Mouse (Mus musculus): ENCODE data around the gene Sel1l. TPM values are rescaled to one million over a fixed set of nuclear protein-coding genes. Genes with fewer than 3 reads are reported as not detected.
A peak's percentile ranks its signal among the peaks of the same experiment; 100 is the strongest.

Gene Sel1l
- polyA plus RNA-seq, 1 experiment from 2014 or later: 63.2 TPM

DNA sequence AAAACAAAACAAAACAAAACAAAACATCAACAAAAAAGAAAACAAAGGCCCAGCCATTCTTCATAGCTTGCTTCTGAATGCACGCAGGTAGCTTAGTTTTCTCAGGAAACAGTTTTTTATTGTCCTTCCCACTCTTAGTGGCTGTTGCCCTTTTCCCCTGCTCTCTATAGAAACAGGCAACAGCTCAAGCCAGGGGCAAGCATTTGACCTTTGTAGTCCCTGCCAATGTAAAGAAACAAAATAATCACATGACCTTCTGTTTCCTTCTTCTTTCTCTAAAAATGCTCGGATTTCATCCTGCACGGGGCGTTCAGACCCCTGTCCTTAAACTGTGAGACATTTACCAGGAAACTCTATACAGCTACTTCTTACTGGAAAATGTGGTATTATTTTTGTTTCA lies 4.4 kb downstream of the Sel1l start:
- WGBS: 53% methylated on average over 4 of the region's 4 CpGs
- DNase-seq (ENCODE audit: low spot score): no peak
- H3K27ac ChIP-seq (replicated peaks): no peak overlapping the region
- no peaks in the 10 kb centered on the region for H3K9me3 ChIP-seq (replicated peaks)
- H3K36me3 ChIP-seq: peaks cover 39% of the 10 kb centered on the region
- no peak overlapping the region for H3K4me3 ChIP-seq
- no peaks in the 10 kb centered on the region for H3K27me3 ChIP-seq (ENCODE audit: low read depth, poor library complexity, severe bottlenecking)
- peaks cover 28% of the 10 kb centered on the region for H3K4me1 ChIP-seq

DNA sequence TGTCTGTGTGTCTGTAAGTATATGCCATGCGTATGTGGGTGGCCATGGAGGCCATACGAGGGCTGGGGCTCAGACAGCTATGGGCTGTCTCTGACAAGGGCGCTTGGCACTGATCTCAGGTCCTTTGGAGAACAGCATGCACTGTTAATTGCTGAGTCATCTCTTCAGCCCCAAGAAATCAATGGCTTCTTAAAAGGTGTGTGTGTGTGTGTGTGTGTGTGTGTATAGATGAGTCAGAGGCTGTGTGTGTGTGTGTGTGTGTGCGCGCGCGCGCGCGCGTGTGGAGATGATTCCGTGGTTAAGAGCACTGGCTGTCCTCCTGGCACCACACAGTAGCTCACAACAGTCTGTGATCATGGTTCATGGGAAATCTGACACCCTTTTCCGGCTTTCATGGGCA lies 5.1 kb downstream of the Sel1l start:
- H3K4me1 ChIP-seq: peaks cover 28% of the 10 kb centered on the region
- WGBS: 95% methylated on average over 13 of the region's 13 CpGs
- H3K27me3 ChIP-seq (ENCODE audit: low read depth, poor library complexity, severe bottlenecking): no peaks in the 10 kb centered on the region
- no peak for DNase-seq (ENCODE audit: low spot score)
- peaks cover 46% of the 10 kb centered on the region for H3K36me3 ChIP-seq
- H3K9me3 ChIP-seq (replicated peaks): no peaks in the 10 kb centered on the region
- H3K4me3 ChIP-seq: no peak overlapping the region
- no peak overlapping the region for H3K27ac ChIP-seq (replicated peaks)

GRCm38 (mm10) chr12:91841714-91842113 lies 7.2 kb downstream of the Sel1l start:
- H3K9me3 ChIP-seq (replicated peaks): no peaks in the 10 kb centered on the region
- peaks cover 67% of the 10 kb centered on the region for H3K36me3 ChIP-seq
- no peak for DNase-seq (ENCODE audit: low spot score)
- 93% methylated on average over 6 of the region's 6 CpGs for WGBS
- H3K4me3 ChIP-seq: no peak overlapping the region
- no peaks in the 10 kb centered on the region for H3K27me3 ChIP-seq (ENCODE audit: low read depth, poor library complexity, severe bottlenecking)
- no peak overlapping the region for H3K27ac ChIP-seq (replicated peaks)
- peaks cover 9% of the 10 kb centered on the region; the same call in 1 of the 2 replicates for H3K4me1 ChIP-seq

GRCm38 (mm10) chr12:91838261-91838660 lies 10.7 kb downstream of the Sel1l start:
- Histone ChIP-seq H3K4me1 (no peaks in the 10 kb centered on the region), H3K9me3 (replicated peaks) (no peaks in the 10 kb centered on the region), H3K4me3 (no peak overlapping the region), H3K27me3 (ENCODE audit: low read depth, poor library complexity, severe bottlenecking) (no peaks in the 10 kb centered on the region), H3K27ac (replicated peaks) (no peak overlapping the region), H3K36me3 (peaks cover 96% of the 10 kb centered on the region)
- DNase-seq (ENCODE audit: low spot score): no peak
- whole genome bisulfite sequencing: 90% methylated on average over 7 of the region's 7 CpGs

GRCm38 (mm10) chr12:91837401-91838065 lies 11.4 kb downstream of the Sel1l start:
- Histone ChIP-seq H3K27me3 (ENCODE audit: low read depth, poor library complexity, severe bottlenecking) (no peaks in the 10 kb centered on the region), H3K4me1 (no peaks in the 10 kb centered on the region), H3K27ac (replicated peaks) (no peak overlapping the region), H3K9me3 (replicated peaks) (no peaks in the 10 kb centered on the region), H3K36me3 (peaks cover 98% of the 10 kb centered on the region), H3K4me3 (no peak overlapping the region)
- 91% methylated on average over 7 of the region's 7 CpGs for WGBS
- DNase-seq (ENCODE audit: low spot score): no peak

- H3K4me3 ChIP-seq: no peak overlapping the region
- WGBS: 81% methylated on average over 5 of the region's 5 CpGs
- H3K4me1 ChIP-seq: no peaks in the 10 kb centered on the region
- H3K27me3 ChIP-seq (ENCODE audit: low read depth, poor library complexity, severe bottlenecking): no peaks in the 10 kb centered on the region
- no peak overlapping the region for H3K27ac ChIP-seq (replicated peaks)
- peaks cover 91% of the 10 kb centered on the region for H3K36me3 ChIP-seq
- no peak for DNase-seq (ENCODE audit: low spot score)
- H3K9me3 ChIP-seq (replicated peaks): no peaks in the 10 kb centered on the region
These were observed 15.0 kb downstream of the Sel1l start for GRCm38 (mm10) chr12:91833939-91834333.

- Histone ChIP-seq H3K27ac (replicated peaks) (no peak overlapping the region), H3K4me3 (no peak overlapping the region), H3K4me1 (no peaks in the 10 kb centered on the region), H3K36me3 (peaks cover 91% of the 10 kb centered on the region), H3K9me3 (replicated peaks) (no peaks in the 10 kb centered on the region), H3K27me3 (ENCODE audit: low read depth, poor library complexity, severe bottlenecking) (no peaks in the 10 kb centered on the region)
- DNase-seq (ENCODE audit: low spot score): no peak
- WGBS: 95% methylated on average over 3 of the region's 3 CpGs
These were observed 15.6 kb downstream of the Sel1l start for GRCm38 (mm10) chr12:91833237-91833938.

DNA sequence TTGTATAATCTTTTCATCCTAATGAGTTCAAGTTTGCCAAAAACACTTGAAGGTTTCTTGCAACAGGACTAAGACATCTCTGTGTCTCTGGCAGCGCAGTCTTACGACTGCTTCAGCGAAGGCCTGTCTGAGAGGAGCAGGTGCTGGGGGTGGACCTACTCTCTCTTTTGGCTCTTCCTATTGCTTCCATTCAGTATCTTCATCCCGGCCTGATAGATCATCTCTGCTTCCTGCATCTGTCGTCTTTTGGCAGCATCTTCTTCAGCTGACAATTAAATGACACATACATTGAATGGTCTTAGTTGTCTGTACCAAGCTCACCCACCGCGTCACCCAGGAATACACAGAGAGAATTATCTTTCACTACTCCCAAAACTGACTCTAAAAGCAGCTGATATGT lies 17.5 kb downstream of the Sel1l start:
- Histone ChIP-seq H3K36me3 (peaks cover 90% of the 10 kb centered on the region), H3K4me3 (no peak overlapping the region), H3K27me3 (ENCODE audit: low read depth, poor library complexity, severe bottlenecking) (no peaks in the 10 kb centered on the region), H3K4me1 (no peaks in the 10 kb centered on the region), H3K27ac (replicated peaks) (no peak overlapping the region), H3K9me3 (replicated peaks) (no peaks in the 10 kb centered on the region)
- DNase-seq (ENCODE audit: low spot score): no peak
- 92% methylated on average over 7 of the region's 7 CpGs for WGBS

GRCm38 (mm10) chr12:91820461-91820860 lies 28.5 kb downstream of the Sel1l start:
- Histone ChIP-seq H3K9me3 (replicated peaks) (no peaks in the 10 kb centered on the region), H3K27ac (replicated peaks) (no peak overlapping the region), H3K27me3 (ENCODE audit: low read depth, poor library complexity, severe bottlenecking) (no peaks in the 10 kb centered on the region), H3K36me3 (peaks cover 75% of the 10 kb centered on the region), H3K4me3 (no peak overlapping the region), H3K4me1 (no peaks in the 10 kb centered on the region)
- DNase-seq (ENCODE audit: low spot score): no peak
- 94% methylated on average over 12 of the region's 12 CpGs for WGBS

- Histone ChIP-seq H3K27ac (replicated peaks) (no peak overlapping the region), H3K36me3 (peaks cover 75% of the 10 kb centered on the region), H3K27me3 (ENCODE audit: low read depth, poor library complexity, severe bottlenecking) (no peaks in the 10 kb centered on the region), H3K4me3 (no peak overlapping the region), H3K4me1 (no peaks in the 10 kb centered on the region), H3K9me3 (replicated peaks) (no peaks in the 10 kb centered on the region)
- no peak for DNase-seq (ENCODE audit: low spot score)
- 95% methylated on average over 4 of the region's 4 CpGs for WGBS
These were observed 30.2 kb downstream of the Sel1l start for GRCm38 (mm10) chr12:91818726-91819125.

GRCm38 (mm10) chr12:91815990-91816389 lies 33.0 kb downstream of the Sel1l start:
- Histone ChIP-seq H3K9me3 (replicated peaks) (no peaks in the 10 kb centered on the region), H3K4me1 (no peaks in the 10 kb centered on the region), H3K27ac (replicated peaks) (no peak overlapping the region), H3K36me3 (peaks cover 77% of the 10 kb centered on the region), H3K4me3 (no peak overlapping the region), H3K27me3 (ENCODE audit: low read depth, poor library complexity, severe bottlenecking) (no peaks in the 10 kb centered on the region)
- WGBS: 39% methylated on average over 10 of the region's 10 CpGs
- peak; percentile 61 for DNase-seq (ENCODE audit: low spot score)

DNA sequence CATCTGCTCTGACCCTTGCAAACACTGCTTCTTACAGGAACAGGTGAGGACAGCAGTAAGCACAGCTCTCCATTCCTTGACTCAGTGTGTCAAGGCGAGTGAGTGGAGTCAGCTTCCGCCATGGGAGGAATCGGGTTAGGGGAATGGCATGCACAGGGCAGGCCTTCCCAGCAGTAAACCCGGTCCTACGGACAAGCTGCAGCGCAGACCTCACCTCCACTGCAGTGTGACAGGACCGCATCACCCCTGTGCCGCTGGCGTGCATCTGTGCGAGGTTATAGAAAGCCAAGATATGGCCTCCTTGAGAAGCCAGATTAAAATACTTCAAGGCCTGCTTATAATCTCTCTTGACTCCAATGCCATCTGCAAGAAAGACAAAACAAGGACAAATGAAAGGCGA lies 33.4 kb downstream of the Sel1l start:
- H3K27ac ChIP-seq (replicated peaks): no peak overlapping the region; the same call in 1 of the 2 replicates
- no peaks in the 10 kb centered on the region for H3K4me1 ChIP-seq
- H3K4me3 ChIP-seq: no peak overlapping the region
- WGBS: 96% methylated on average over 11 of the region's 11 CpGs
- no peak for DNase-seq (ENCODE audit: low spot score)
- no peaks in the 10 kb centered on the region for H3K9me3 ChIP-seq (replicated peaks)
- H3K27me3 ChIP-seq (ENCODE audit: low read depth, poor library complexity, severe bottlenecking): no peaks in the 10 kb centered on the region
- peaks cover 81% of the 10 kb centered on the region for H3K36me3 ChIP-seq

DNA sequence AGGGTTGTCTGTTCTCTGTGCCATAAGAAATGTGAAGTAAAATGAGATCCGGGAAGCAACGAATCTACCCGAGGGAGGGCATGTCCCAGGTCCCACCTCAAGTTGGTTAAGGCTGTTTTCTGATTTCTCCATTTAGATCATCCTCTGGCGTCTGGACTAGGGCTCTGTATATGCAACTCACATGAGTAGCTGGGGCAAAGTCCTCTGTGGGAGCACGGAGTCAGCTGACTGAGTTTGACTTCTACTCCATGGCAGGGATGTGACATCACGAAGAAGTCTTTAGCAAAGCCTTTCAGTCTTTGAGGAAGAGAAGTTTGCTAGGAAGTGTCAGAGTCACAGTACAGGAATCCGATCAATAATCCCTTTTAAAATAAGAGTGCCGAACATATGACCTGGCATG lies 40.0 kb downstream of the Sel1l start:
- H3K36me3 ChIP-seq: peaks cover 70% of the 10 kb centered on the region
- no peak for DNase-seq (ENCODE audit: low spot score)
- H3K9me3 ChIP-seq (replicated peaks): no peaks in the 10 kb centered on the region
- H3K4me3 ChIP-seq: no peak overlapping the region
- 93% methylated on average over 8 of the region's 8 CpGs for WGBS
- H3K27me3 ChIP-seq (ENCODE audit: low read depth, poor library complexity, severe bottlenecking): no peaks in the 10 kb centered on the region
- no peaks in the 10 kb centered on the region for H3K4me1 ChIP-seq
- H3K27ac ChIP-seq (replicated peaks): no peak overlapping the region

Measured in midbrain, embryonic 10.5 days (tissue).